Mouse (Mus musculus): ENCODE data around the gene Pdcd1lg2.

GRCm38 (mm10) chr19:29437849-29438248 is 27.1 kb downstream of the Pdcd1lg2 start:
- TF ChIP-seq CTCF (IDR thresholded peaks at IDR 0.05; ENCODE audit: borderline replicate concordance, insufficient read depth, low read depth, low read length) (no peak), POLR2A (IDR thresholded peaks at IDR 0.05; ENCODE audit: borderline replicate concordance, insufficient read depth, low read length) (no peak)
